Mouse (Mus musculus): ENCODE measurements at regions not wholly inside any gene's neighbourhood (a gene's known extent, or its start where the extent isn't known, plus 50 kb on each side); places are given as distances from the start of the nearest gene placed in this dataset.

DNA sequence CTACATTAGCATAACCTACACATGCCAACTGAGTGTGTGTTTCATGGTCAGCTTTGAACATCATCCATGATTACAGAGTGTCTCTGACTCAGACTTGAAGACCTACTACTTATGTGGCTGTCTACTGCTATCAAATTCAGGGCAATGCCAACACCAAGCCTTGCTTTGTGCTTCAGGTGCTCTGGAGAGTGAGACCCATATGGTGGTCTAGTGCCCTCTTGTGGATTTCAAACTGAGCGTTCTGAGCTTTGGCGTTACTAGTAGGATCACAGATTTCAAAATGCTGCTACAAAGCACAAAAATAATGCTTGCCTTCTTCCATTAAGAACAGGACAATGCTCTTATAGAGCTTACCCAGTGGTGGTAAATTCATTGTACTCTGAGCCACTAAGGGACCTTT lies 258.8 kb upstream of the Tnp1 start:
- 56% methylated on average over 2 of the region's 2 CpGs for WGBS

DNA sequence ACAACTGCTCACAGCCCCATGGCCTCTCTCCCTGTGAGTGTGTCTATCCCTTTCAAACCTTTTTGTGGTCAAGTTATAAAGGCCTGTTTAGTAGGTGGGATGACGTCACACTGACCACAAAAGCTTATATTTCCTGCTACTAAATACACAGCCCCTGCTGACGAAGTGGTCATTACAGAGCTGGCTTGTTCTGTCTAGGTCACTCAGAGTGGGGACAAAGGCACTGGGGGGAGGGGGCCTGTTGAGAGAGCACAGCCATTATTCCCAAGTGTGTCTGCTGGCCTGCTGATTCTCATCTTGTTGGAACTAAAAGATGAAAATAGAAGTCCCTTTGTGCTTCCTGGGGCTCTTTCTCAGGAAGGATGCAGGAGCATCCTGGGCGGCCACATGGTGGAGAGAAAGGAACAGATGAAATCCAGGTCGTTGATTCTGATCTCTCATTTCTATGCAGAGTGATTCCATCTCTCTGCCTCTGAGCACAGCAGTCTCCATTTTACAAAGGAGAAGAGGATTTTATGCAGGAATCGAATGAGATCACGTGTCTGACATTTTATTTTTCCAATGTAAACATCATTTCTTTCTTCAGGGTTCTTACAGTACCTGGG lies 255.2 kb upstream of the Tnp1 start:
- DNase-seq: no peak
- no peak for TF ChIP-seq POLR2A (IDR thresholded peaks at IDR 0.05; ENCODE audit: low read depth, low read length)
- TF ChIP-seq CTCF (conservative IDR thresholded peaks at IDR 0.05; ENCODE audit: insufficient read depth, insufficient read length, low read depth, low read length): no peak
- WGBS: 77% methylated on average over 6 of the region's 6 CpGs
- Histone ChIP-seq H3K4me3 (ENCODE audit: insufficient read depth, low read depth, low read length) (no peak overlapping the region), H3K27me3 (replicated peaks; ENCODE audit: control insufficient read depth, insufficient read depth, low read length) (no peaks in the 10 kb centered on the region), H3K36me3 (ENCODE audit: control insufficient read depth, insufficient read depth, low read length) (no peaks in the 10 kb centered on the region), H3K27ac (ENCODE audit: insufficient read depth, low read depth, low read length) (no peak overlapping the region), H3K4me1 (ENCODE audit: control insufficient read depth, insufficient read depth, low read length) (peaks cover 3% of the 10 kb centered on the region; the same call in 1 of the 2 replicates)

More for the DNA sequence above, 258.8 kb upstream of the Tnp1 start:
- no peak overlapping the region for H3K27ac ChIP-seq (ENCODE audit: insufficient read depth, low read depth, low read length)
- H3K36me3 ChIP-seq (ENCODE audit: control insufficient read depth, insufficient read depth, low read length): no peaks in the 10 kb centered on the region
- TF ChIP-seq CTCF (conservative IDR thresholded peaks at IDR 0.05; ENCODE audit: insufficient read depth, insufficient read length, low read depth, low read length) (peak; percentile 53), POLR2A (IDR thresholded peaks at IDR 0.05; ENCODE audit: low read depth, low read length) (no peak)
- no peaks in the 10 kb centered on the region for H3K27me3 ChIP-seq (replicated peaks; ENCODE audit: control insufficient read depth, insufficient read depth, low read length)
- DNase-seq: peak; percentile 64
- peaks cover 3% of the 10 kb centered on the region; the same call in 1 of the 2 replicates for H3K4me1 ChIP-seq (ENCODE audit: control insufficient read depth, insufficient read depth, low read length)
- H3K4me3 ChIP-seq (ENCODE audit: insufficient read depth, low read depth, low read length): no peak overlapping the region

DNA sequence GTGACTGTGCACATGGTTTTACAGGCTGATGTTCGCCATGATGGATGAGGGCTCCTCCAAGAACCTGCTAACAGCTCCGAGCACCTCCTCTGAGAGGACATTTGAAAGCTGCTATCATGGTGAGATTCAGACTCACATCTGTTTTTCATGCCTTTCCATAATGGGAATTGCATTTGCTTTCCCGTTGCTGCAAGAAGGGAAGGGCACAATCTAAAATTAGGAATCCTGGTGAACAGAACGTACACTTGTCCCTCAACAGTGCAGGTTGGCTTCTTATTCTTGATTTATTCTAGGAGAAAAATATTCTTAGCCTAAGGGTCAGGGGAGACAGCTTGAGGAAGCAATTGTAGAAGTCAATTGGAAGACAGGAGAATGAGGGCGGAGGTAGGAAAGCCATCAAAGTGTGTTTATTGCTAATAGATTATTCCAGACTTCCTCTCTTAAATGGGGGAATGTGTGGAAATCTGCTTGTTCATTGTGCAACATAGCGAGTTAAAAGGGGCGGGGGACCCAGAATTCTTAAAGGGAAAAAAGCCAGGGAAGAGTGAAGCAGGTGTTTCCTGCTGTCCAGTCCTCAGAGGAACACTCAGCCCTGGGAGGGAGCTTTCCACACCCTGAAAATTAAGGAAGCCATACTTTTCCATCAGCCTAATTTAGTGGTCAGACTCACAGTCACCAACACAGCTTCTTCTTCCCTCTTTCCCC lies 253.5 kb upstream of the Tnp1 start:
- no peak for DNase-seq
- Histone ChIP-seq H3K36me3 (ENCODE audit: control insufficient read depth, insufficient read depth, low read length) (no peaks in the 10 kb centered on the region), H3K4me1 (ENCODE audit: control insufficient read depth, insufficient read depth, low read length) (no peaks in the 10 kb centered on the region), H3K27me3 (replicated peaks; ENCODE audit: control insufficient read depth, insufficient read depth, low read length) (no peaks in the 10 kb centered on the region), H3K4me3 (ENCODE audit: insufficient read depth, low read depth, low read length) (no peak overlapping the region), H3K27ac (ENCODE audit: insufficient read depth, low read depth, low read length) (no peak overlapping the region)
- TF ChIP-seq POLR2A (IDR thresholded peaks at IDR 0.05; ENCODE audit: low read depth, low read length) (no peak), CTCF (conservative IDR thresholded peaks at IDR 0.05; ENCODE audit: insufficient read depth, insufficient read length, low read depth, low read length) (no peak)
- 77% methylated on average over 7 of the region's 7 CpGs for WGBS

DNA sequence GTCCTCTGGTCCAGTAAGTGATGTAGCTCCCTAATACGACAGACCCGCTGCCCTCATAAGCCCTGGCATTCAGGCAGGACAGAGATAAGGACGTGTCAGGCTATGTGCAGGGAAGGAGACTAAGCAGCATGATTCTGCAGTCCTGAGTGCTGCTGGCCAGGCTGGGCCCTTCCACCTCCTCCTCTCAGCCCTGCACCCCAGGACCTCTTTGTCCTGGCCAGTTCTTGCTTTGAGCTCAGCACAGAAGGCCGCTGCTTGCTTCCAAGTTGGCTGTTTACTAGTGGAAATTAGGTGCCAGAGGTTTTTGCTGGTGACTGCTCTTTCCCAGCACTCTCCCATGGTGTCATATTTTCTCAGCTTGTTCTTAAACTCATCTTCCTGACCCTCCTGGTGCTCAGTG lies 249.3 kb upstream of the Tnp1 start:
- no peak for DNase-seq
- H3K27ac ChIP-seq (ENCODE audit: insufficient read depth, low read depth, low read length): no peak overlapping the region
- no peaks in the 10 kb centered on the region for H3K4me1 ChIP-seq (ENCODE audit: control insufficient read depth, insufficient read depth, low read length)
- H3K36me3 ChIP-seq (ENCODE audit: control insufficient read depth, insufficient read depth, low read length): no peaks in the 10 kb centered on the region
- no peaks in the 10 kb centered on the region for H3K27me3 ChIP-seq (replicated peaks; ENCODE audit: control insufficient read depth, insufficient read depth, low read length)
- 89% methylated on average over 4 of the region's 4 CpGs for WGBS
- no peak overlapping the region for H3K4me3 ChIP-seq (ENCODE audit: insufficient read depth, low read depth, low read length)
- no peak for TF ChIP-seq CTCF (conservative IDR thresholded peaks at IDR 0.05; ENCODE audit: insufficient read depth, insufficient read length, low read depth, low read length)
- TF ChIP-seq POLR2A (IDR thresholded peaks at IDR 0.05; ENCODE audit: low read depth, low read length): no peak

DNA sequence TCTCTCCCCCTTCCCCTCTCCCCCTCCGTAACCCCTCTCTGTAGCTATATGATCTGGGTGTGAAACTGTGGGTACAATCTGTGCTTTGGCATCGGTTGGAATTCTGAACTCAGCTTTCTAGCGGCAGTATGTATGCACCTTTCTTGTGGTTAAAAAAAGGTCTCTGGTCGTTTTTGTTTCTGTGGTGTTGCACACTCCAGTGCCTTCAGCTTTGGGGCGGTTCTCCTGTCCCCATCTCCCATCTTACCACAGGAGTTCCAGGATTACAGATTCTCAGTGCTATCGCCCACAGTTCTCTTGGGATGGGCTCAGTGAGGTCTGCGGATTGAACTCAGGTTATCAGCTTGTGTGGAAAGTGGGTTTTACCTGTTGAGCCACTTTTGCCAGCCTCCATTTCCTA lies 248.5 kb upstream of the Tnp1 start:
- Histone ChIP-seq H3K4me3 (ENCODE audit: insufficient read depth, low read depth, low read length) (no peak overlapping the region), H3K27me3 (replicated peaks; ENCODE audit: control insufficient read depth, insufficient read depth, low read length) (no peaks in the 10 kb centered on the region), H3K36me3 (ENCODE audit: control insufficient read depth, insufficient read depth, low read length) (no peaks in the 10 kb centered on the region), H3K27ac (ENCODE audit: insufficient read depth, low read depth, low read length) (no peak overlapping the region), H3K4me1 (ENCODE audit: control insufficient read depth, insufficient read depth, low read length) (no peaks in the 10 kb centered on the region)
- no peak for DNase-seq
- 59% methylated on average over 7 of the region's 7 CpGs for WGBS
- no peak for TF ChIP-seq POLR2A (IDR thresholded peaks at IDR 0.05; ENCODE audit: low read depth, low read length)
- no peak for TF ChIP-seq CTCF (conservative IDR thresholded peaks at IDR 0.05; ENCODE audit: insufficient read depth, insufficient read length, low read depth, low read length)

DNA sequence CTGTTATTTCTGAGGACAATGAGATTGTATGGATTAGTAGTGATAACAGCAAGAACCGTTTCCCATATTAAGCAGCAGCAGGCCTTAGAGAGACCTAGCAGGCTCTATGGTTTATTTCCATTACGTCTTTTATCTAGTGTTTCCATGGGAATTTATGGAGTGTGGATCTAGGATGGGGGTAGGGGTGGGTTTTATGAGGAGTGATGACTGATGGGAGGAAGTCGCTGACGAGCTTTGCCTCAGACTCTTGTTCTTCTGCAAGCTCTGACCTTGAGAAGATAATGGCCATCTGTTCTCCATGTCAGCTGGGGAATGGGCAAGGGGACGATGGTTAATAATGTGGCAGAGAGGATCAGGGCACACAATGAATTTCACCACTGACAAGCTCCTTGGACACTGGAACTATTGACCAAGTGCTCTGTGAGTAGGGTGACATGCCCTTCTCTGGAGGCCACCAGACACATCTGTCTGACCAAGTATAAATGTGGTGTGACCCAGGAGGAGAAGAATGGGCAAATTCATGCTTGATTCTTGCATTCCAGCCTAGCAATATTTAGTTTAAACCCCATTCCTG lies 243.9 kb upstream of the Tnp1 start:
- Histone ChIP-seq H3K27ac (ENCODE audit: insufficient read depth, low read depth, low read length) (no peak overlapping the region), H3K4me3 (ENCODE audit: insufficient read depth, low read depth, low read length) (no peak overlapping the region), H3K4me1 (ENCODE audit: control insufficient read depth, insufficient read depth, low read length) (no peaks in the 10 kb centered on the region), H3K27me3 (replicated peaks; ENCODE audit: control insufficient read depth, insufficient read depth, low read length) (no peaks in the 10 kb centered on the region), H3K36me3 (ENCODE audit: control insufficient read depth, insufficient read depth, low read length) (no peaks in the 10 kb centered on the region)
- TF ChIP-seq POLR2A (IDR thresholded peaks at IDR 0.05; ENCODE audit: low read depth, low read length) (no peak), CTCF (conservative IDR thresholded peaks at IDR 0.05; ENCODE audit: insufficient read depth, insufficient read length, low read depth, low read length) (no peak)
- 74% methylated on average over 5 of the region's 5 CpGs for WGBS
- DNase-seq: no peak

DNA sequence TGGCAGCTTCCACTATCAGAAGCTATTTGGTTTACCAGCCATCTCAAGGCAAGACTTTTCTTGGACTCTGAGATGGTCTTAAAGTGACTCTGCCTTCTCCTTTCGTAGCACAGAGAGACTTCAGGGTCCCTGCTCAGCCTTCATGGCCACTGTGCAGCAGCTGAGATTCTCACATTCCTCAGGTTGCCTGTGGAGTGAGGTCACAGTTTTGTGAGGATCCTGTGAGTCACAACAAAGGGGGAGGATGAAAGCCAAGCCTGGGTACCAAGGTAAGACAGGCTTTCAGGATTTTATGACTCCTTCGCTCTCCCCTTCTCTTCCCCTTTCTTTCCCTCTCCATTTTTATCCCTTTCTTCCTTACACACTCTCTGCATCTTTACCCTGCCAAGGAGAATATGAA lies 241.6 kb upstream of the Tnp1 start:
- H3K4me3 ChIP-seq (ENCODE audit: insufficient read depth, low read depth, low read length): no peak overlapping the region
- H3K27ac ChIP-seq (ENCODE audit: insufficient read depth, low read depth, low read length): no peak overlapping the region
- H3K4me1 ChIP-seq (ENCODE audit: control insufficient read depth, insufficient read depth, low read length): no peaks in the 10 kb centered on the region
- TF ChIP-seq POLR2A (IDR thresholded peaks at IDR 0.05; ENCODE audit: low read depth, low read length) (no peak), CTCF (conservative IDR thresholded peaks at IDR 0.05; ENCODE audit: insufficient read depth, insufficient read length, low read depth, low read length) (no peak)
- WGBS: 97% methylated on average over 2 of the region's 2 CpGs
- no peaks in the 10 kb centered on the region for H3K27me3 ChIP-seq (replicated peaks; ENCODE audit: control insufficient read depth, insufficient read depth, low read length)
- H3K36me3 ChIP-seq (ENCODE audit: control insufficient read depth, insufficient read depth, low read length): no peaks in the 10 kb centered on the region
- no peak for DNase-seq
